Mouse (Mus musculus) forebrain, embryonic 12.5 days (tissue): ENCODE measurements around the gene Inpp5b. TPM values are rescaled to one million over a fixed set of nuclear protein-coding genes. Genes with fewer than 3 reads are reported as not detected.
"Not testable (repeated sequence)": the region's sequence is repeated elsewhere in the genome, so short reads cannot be mapped to it uniquely, and the experiment has no call there.

Source experiments
- ATAC-seq: fragments of 200-750 bp; cut with Nextera tagmentation; 2 replicates; pipeline ENCODE4 v1.8.0; 2017; ENCODE audit warnings: moderate TSS enrichment; ENCODE audit not compliant: low FRiP score
- H3K27ac ChIP-seq: fragments of 300-500 bp; sonication (generic); 2 replicates; pipeline ENCODE4 v1.5.1; 2016; ENCODE audit warnings: mild to moderate bottlenecking
- H3K27me3 ChIP-seq: fragments of 300-500 bp; sonication (generic); 2 replicates; pipeline ENCODE4 v1.6.1; 2016; ENCODE audit warnings: mild to moderate bottlenecking
- H3K36me3 ChIP-seq: fragments of 300-500 bp; sonication (generic); replicated peaks from 2 replicates; pipeline ENCODE4 v1.6.1; 2016; ENCODE audit warnings: mild to moderate bottlenecking
- H3K4me1 ChIP-seq: fragments of 300-500 bp; sonication (generic); 2 replicates; pipeline ENCODE4 v1.6.1; 2016
- H3K4me2 ChIP-seq: fragments of 300-500 bp; sonication (generic); 2 replicates; pipeline ENCODE4 v1.6.1; 2016; ENCODE audit warnings: mild to moderate bottlenecking, moderate library complexity
- H3K4me3 ChIP-seq: fragments of 300-500 bp; sonication (generic); replicated peaks from 2 replicates; pipeline ENCODE4 v1.5.1; 2016; ENCODE audit warnings: mild to moderate bottlenecking
- H3K9ac ChIP-seq: fragments of 300-500 bp; sonication (generic); 2 replicates; pipeline ENCODE4 v1.6.1; 2016; ENCODE audit warnings: mild to moderate bottlenecking
- H3K9me3 ChIP-seq: fragments of 300-500 bp; sonication (generic); 2 replicates; pipeline ENCODE4 v1.6.1; 2016
- WGBS: fragments of 180-500 bp; shearing (Covaris S2); methylation state at CpG from one replicate; pipeline ENCODE4 v1.1.7; 2016; 5-methylcytosine and 5-hydroxymethylcytosine counted together
- polyA plus RNA-seq: library from polyadenylated mRNA; unstranded; fragments of >200 nt; fragmentation: Nextera tagmentation; extraction: Ambion mirVana; gene quantifications from 2 replicates; pipeline ENCODE4 v1.2.1, GENCODE M21; 2016

Inpp5b gene
- polyA plus RNA-seq, 1 experiment from 2014 or later: 23.8 TPM

DNA sequence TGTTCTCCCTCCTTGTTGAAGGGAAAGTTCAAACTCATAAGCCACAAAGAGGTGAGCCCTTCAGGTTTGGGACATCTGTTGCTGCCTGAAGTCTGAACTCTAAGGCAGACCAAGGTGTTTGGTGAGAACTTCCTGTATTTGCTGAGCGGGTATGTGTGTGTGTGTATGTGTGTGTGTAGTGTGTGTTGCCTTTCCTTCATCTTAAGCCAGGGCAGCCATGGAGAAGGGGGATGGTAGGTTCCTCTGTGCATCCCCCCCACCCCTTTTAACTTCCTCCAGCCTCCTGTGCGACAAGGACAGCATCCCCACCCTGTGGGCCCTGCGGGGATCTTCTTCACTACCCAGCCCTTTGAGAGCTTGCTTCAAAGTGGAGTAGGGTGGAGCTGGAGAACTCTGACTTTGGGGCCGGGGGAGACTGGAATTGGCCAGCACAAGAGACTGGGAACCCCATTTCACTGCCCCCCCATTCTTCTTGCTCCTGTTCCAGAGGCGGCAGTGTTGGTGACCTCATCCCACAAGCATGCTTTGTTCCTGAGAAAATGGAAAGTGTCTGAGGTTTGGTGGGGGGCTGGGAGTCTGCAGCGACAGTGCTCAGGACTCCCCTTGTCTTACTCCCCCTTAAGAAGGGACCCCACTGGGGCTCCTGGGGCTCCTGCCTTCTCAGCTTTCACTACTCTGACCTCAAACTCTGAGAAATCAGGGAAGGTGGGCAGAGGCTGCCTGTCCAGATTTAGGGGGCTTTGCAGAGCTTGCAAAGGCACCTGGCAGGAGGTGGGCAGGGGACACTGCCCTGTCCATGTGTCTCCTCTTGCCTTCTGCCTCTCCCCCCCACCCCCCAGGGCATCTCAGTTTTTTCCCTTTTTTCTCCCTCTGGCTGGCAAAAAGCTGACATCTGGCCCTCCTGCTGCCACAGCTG lies 37.5 kb upstream of the Inpp5b start:
- H3K4me1 ChIP-seq: peaks cover 64% of the 10 kb centered on the region
- H3K36me3 ChIP-seq: no peaks in the 10 kb centered on the region
- no peaks in the 10 kb centered on the region for H3K9me3 ChIP-seq
- H3K27ac ChIP-seq: peak overlapping the region; percentile 77
- H3K9ac ChIP-seq: peak overlapping the region; percentile 48
- H3K4me3 ChIP-seq: 0 out of 2 replicates have a peak overlapping the region, but pooled peaks have one; percentile 4
- ATAC-seq: 0 out of 2 replicates have a peak, but pooled peaks have one; percentile 21
- 8% methylated on average over 6 of the region's 6 CpGs for whole genome bisulfite sequencing
- H3K4me2 ChIP-seq: peak overlapping the region; percentile 42
- H3K27me3 ChIP-seq: peaks cover 12% of the 10 kb centered on the region; the same call in 1 of the 2 replicates

- ATAC-seq: no peak
- Histone ChIP-seq H3K27ac (peak overlapping the region; percentile 77), H3K4me2 (peak overlapping the region; percentile 42), H3K4me3 (0 out of 2 replicates have a peak overlapping the region, but pooled peaks have one; percentile 4), H3K9ac (peak overlapping the region; percentile 48), H3K36me3 (no peaks in the 10 kb centered on the region), H3K9me3 (no peaks in the 10 kb centered on the region), H3K4me1 (peaks cover 67% of the 10 kb centered on the region), H3K27me3 (peaks cover 20% of the 10 kb centered on the region)
- WGBS: 17% methylated on average over 11 of the region's 11 CpGs
Observed at GRCm38 (mm10) chr4:124704797-124705474, 36.7 kb upstream of the Inpp5b start.

GRCm38 (mm10) chr4:124705661-124706269 lies 35.9 kb upstream of the Inpp5b start:
- no peaks in the 10 kb centered on the region for H3K9me3 ChIP-seq
- peaks cover 64% of the 10 kb centered on the region for H3K4me1 ChIP-seq
- H3K4me3 ChIP-seq: no peak overlapping the region
- H3K27me3 ChIP-seq: peaks cover 23% of the 10 kb centered on the region
- 89% methylated on average over 23 of the region's 23 CpGs for WGBS
- H3K9ac ChIP-seq: no peak overlapping the region
- ATAC-seq: no peak
- no peak overlapping the region for H3K4me2 ChIP-seq
- 0 out of 2 replicates have a peak overlapping the region, but pooled peaks have one; percentile 16 for H3K27ac ChIP-seq
- H3K36me3 ChIP-seq: no peaks in the 10 kb centered on the region

DNA sequence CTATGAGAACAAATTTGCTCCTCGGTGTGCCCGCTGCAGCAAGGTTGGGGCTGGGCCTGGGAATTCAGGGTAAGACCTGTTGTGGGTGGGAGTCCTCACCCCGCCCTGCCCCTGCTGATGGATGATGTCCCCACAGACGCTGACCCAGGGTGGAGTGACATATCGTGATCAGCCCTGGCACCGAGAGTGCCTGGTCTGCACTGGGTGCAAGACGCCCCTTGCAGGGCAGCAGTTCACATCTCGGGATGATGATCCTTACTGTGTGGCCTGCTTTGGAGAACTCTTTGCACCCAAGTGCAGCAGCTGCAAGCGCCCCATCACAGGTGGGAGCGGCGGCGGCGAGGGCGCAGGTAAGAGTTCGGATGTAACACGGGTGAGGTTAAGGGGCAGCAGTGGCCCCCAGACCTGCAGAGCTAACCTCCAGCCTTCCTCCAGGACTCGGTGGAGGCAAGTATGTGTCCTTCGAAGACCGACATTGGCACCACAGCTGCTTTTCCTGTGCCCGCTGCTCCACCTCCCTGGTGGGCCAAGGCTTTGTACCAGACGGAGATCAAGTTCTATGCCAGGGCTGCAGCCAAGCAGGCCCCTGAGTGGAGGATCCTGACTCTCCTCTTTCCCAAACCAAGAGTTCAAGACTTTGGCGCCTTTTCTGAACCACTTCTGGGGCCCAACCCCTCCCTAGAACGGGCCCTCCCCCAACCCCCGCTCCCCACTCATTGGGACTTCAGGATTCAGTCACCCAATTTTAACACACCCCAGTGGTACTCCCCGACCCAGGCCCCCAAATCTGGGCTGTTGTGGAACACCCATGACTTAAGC lies 34.1 kb upstream of the Inpp5b start:
- H3K36me3 ChIP-seq, H3K4me3 ChIP-seq, H3K4me2 ChIP-seq, H3K9me3 ChIP-seq, H3K9ac ChIP-seq, ATAC-seq, H3K27ac ChIP-seq: not testable (repeated sequence)
- WGBS: 89% methylated on average over 25 of the region's 25 CpGs
- peaks cover 21% of the 10 kb centered on the region for H3K27me3 ChIP-seq
- H3K4me1 ChIP-seq: peaks cover 48% of the 10 kb centered on the region

DNA sequence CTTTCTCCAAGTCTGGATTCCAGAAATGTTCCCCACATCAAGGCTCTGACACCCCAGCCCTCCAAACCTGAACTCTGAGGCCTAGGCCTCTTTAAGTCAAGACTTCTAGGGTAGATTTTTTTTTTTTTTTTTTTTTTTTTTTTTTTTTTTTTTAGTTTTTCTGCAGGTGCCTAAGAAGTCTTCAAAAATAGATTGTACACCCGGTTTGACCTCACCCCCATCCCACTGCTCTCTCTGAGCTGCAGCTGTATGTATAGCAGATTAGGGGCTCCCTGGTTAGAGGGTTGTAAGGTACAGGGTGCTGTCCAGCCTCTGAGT lies 33.5 kb upstream of the Inpp5b start:
- WGBS: 20% methylated on average over 1 of the region's 1 CpGs
- peak overlapping the region; percentile 77 for H3K27ac ChIP-seq
- H3K4me1 ChIP-seq: peaks cover 46% of the 10 kb centered on the region
- not testable (repeated sequence) for H3K36me3 ChIP-seq, H3K9ac ChIP-seq, ATAC-seq, H3K4me3 ChIP-seq, H3K9me3 ChIP-seq
- peaks cover 21% of the 10 kb centered on the region for H3K27me3 ChIP-seq
- peak overlapping the region; percentile 62; the same call in 1 of the 2 replicates for H3K4me2 ChIP-seq

GRCm38 (mm10) chr4:124708518-124709477 lies 32.9 kb upstream of the Inpp5b start:
- Histone ChIP-seq H3K27me3 (peaks cover 21% of the 10 kb centered on the region), H3K9me3 (no peaks in the 10 kb centered on the region), H3K36me3 (no peaks in the 10 kb centered on the region), H3K27ac (peak overlapping the region; percentile 77), H3K4me2 (peak overlapping the region; percentile 62), H3K9ac (peak overlapping the region; percentile 36), H3K4me3 (peak overlapping the region; percentile 31), H3K4me1 (peaks cover 39% of the 10 kb centered on the region)
- WGBS: 1% methylated on average over 41 of the region's 41 CpGs
- peak; percentile 56 for ATAC-seq

DNA sequence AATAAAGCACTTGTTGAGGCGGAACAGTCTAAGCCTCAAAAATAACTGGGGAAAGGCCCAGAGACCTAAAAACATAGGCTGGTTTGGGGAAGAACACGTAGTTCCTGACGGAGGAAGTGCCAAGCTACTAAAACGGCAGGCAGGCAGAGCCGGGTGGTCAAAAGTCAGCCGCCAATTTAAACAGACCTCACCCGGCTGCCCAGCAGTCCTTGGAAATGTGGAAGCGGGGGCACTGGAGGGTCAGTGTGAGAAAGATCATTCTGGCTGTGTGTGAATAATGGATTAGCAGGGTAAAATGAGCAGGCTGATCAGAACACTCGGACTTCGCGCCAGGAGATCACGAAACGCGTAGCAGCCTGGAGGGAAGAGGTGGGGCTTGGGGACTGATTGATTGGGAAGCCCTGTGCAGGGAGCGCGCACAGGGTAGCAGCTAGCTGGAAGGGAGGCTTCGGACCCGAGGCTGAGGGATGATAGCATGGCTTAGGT lies 31.6 kb upstream of the Inpp5b start:
- H3K9me3 ChIP-seq: no peaks in the 10 kb centered on the region
- H3K4me3 ChIP-seq: no peak overlapping the region
- no peaks in the 10 kb centered on the region for H3K36me3 ChIP-seq
- H3K27me3 ChIP-seq: peaks cover 21% of the 10 kb centered on the region
- H3K9ac ChIP-seq: no peak overlapping the region
- 0 out of 2 replicates have a peak overlapping the region, but pooled peaks have one; percentile 31 for H3K27ac ChIP-seq
- peak overlapping the region; percentile 45 for H3K4me2 ChIP-seq
- ATAC-seq: no peak
- 5% methylated on average over 18 of the region's 18 CpGs for WGBS
- H3K4me1 ChIP-seq: peaks cover 30% of the 10 kb centered on the region

- H3K27ac ChIP-seq: no peak overlapping the region
- H3K4me3 ChIP-seq: no peak overlapping the region
- 7% methylated on average over 5 of the region's 5 CpGs for WGBS
- no peak for ATAC-seq
- H3K9ac ChIP-seq: no peak overlapping the region
- H3K27me3 ChIP-seq: peaks cover 21% of the 10 kb centered on the region
- no peak overlapping the region for H3K4me2 ChIP-seq
- H3K36me3 ChIP-seq: peaks cover under 1% of the 10 kb centered on the region
- H3K4me1 ChIP-seq: peaks cover 32% of the 10 kb centered on the region
- no peaks in the 10 kb centered on the region for H3K9me3 ChIP-seq
Observed at GRCm38 (mm10) chr4:124710776-124711291, 30.8 kb upstream of the Inpp5b start.

DNA sequence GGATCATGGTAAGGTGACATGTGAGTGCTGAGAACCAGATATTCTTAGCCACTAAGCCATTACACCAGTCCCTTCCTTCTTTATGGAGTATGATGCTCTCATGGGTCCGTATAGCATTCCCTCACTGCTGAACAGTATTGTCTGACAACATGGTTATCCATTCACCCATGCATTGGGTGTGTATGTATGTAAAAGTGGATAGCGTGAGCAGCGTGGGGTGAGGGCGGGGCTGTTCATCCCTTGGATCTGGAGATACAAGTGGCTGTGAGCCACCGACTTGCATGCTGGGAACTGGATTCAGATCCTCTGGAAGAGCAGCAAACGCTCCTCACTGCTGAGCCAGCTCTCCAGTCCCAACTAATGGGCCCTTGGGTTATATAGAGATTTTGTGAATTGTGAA lies 29.0 kb upstream of the Inpp5b start:
- ATAC-seq: no peak
- Histone ChIP-seq H3K27me3 (peaks cover 21% of the 10 kb centered on the region), H3K9me3 (no peaks in the 10 kb centered on the region), H3K36me3 (peaks cover 15% of the 10 kb centered on the region), H3K4me2 (no peak overlapping the region), H3K9ac (no peak overlapping the region), H3K27ac (no peak overlapping the region), H3K4me3 (no peak overlapping the region), H3K4me1 (peaks cover 40% of the 10 kb centered on the region)
- WGBS: 86% methylated on average over 6 of the region's 6 CpGs

- not testable (repeated sequence) for H3K9ac ChIP-seq, H3K27ac ChIP-seq, H3K4me3 ChIP-seq, ATAC-seq, H3K4me2 ChIP-seq, H3K9me3 ChIP-seq
- Histone ChIP-seq H3K4me1 (peaks cover 34% of the 10 kb centered on the region), H3K27me3 (peaks cover 16% of the 10 kb centered on the region), H3K36me3 (peaks cover 28% of the 10 kb centered on the region)
- WGBS: 78% methylated on average over 5 of the region's 5 CpGs
Observed at GRCm38 (mm10) chr4:124713850-124714249, 27.8 kb upstream of the Inpp5b start.
